Mouse (Mus musculus) megakaryocyte, embryonic 14.5 days (primary cell): ENCODE measurements at regions not wholly inside any gene's neighbourhood (a gene's known extent, or its start where the extent isn't known, plus 50 kb on each side); places are given as distances from the start of the nearest gene placed in this dataset.

ENCODE experiments used
- H3K27me3 ChIP-seq: replicated peaks from 2 replicates; pipeline ENCODE3; 2012; ENCODE audit warnings: inconsistent platforms
- H3K36me3 ChIP-seq: replicated peaks from 2 replicates; pipeline ENCODE3; 2012; ENCODE audit warnings: low read length, inconsistent platforms, mixed read lengths
- H3K4me1 ChIP-seq: 2 replicates; pipeline ENCODE4 v1.6.1; 2012; ENCODE audit warnings: inconsistent platforms
- H3K4me3 ChIP-seq: replicated peaks from 2 replicates; pipeline ENCODE3; 2012; ENCODE audit warnings: moderate library complexity, mild to moderate bottlenecking, inconsistent platforms
- H3K9me3 ChIP-seq: 2 replicates; pipeline ENCODE4 v1.6.1; 2012; ENCODE audit warnings: inconsistent platforms
- FLI1 ChIP-seq: IDR thresholded peaks from 2 replicates; pipeline ENCODE4 v1.6.1; 2012; ENCODE audit warnings: low read length, inconsistent platforms, mixed read lengths
- GATA1 ChIP-seq: IDR thresholded peaks from 3 replicates; pipeline ENCODE4 v1.6.1; 2012; ENCODE audit warnings: mixed read lengths, low read length, inconsistent platforms, borderline replicate concordance

GRCm38 (mm10) chr5:112055018-112055417 lies 197.3 kb downstream of the Cryba4 start:
- TF ChIP-seq FLI1, result no peak
- no peak for TF ChIP-seq GATA1
- H3K4me3 ChIP-seq, result no peak overlapping the region

GRCm38 (mm10) chr5:112069917-112070316 lies 182.4 kb downstream of the Cryba4 start:
- H3K9me3 ChIP-seq, result 0 out of 2 replicates have a peak, but pooled peaks cover under 1% of the 10 kb centered on the region
- H3K36me3 ChIP-seq, result no peaks in the 10 kb centered on the region
- no peaks in the 10 kb centered on the region for H3K4me1 ChIP-seq
- H3K4me3 ChIP-seq, result no peak overlapping the region
- no peak for TF ChIP-seq FLI1
- peaks cover 5% of the 10 kb centered on the region for H3K27me3 ChIP-seq

More at GRCm38 (mm10) chr5:112055018-112055417, 197.3 kb downstream of the Cryba4 start:
- Histone ChIP-seq H3K4me1 (no peaks in the 10 kb centered on the region; the same call in 1 of the 2 replicates), H3K9me3 (peaks cover 4% of the 10 kb centered on the region; the same call in 1 of the 2 replicates), H3K27me3 (peaks cover 15% of the 10 kb centered on the region), H3K36me3 (no peaks in the 10 kb centered on the region)

- H3K4me3 ChIP-seq, result no peak overlapping the region
- no peak for TF ChIP-seq FLI1
- H3K27me3 ChIP-seq, result peaks cover 5% of the 10 kb centered on the region
- H3K36me3 ChIP-seq, result no peaks in the 10 kb centered on the region
- no peaks in the 10 kb centered on the region for H3K4me1 ChIP-seq
- peaks cover 18% of the 10 kb centered on the region for H3K9me3 ChIP-seq
Observed at GRCm38 (mm10) chr5:112072456-112072855, 179.9 kb downstream of the Cryba4 start.

GRCm38 (mm10) chr5:112077097-112077496 lies 175.2 kb downstream of the Cryba4 start:
- Histone ChIP-seq H3K36me3 (no peaks in the 10 kb centered on the region), H3K4me1 (no peaks in the 10 kb centered on the region), H3K27me3 (peaks cover 1% of the 10 kb centered on the region), H3K9me3 (peaks cover 33% of the 10 kb centered on the region), H3K4me3 (no peak overlapping the region)
- TF ChIP-seq GATA1, result no peak
- TF ChIP-seq FLI1, result no peak

GRCm38 (mm10) chr5:112077840-112078600 lies 174.3 kb downstream of the Cryba4 start:
- peaks cover 1% of the 10 kb centered on the region for H3K27me3 ChIP-seq
- TF ChIP-seq GATA1, result no peak
- no peak for TF ChIP-seq FLI1
- no peaks in the 10 kb centered on the region for H3K4me1 ChIP-seq
- H3K9me3 ChIP-seq, result peaks cover 33% of the 10 kb centered on the region
- H3K4me3 ChIP-seq, result no peak overlapping the region
- no peaks in the 10 kb centered on the region for H3K36me3 ChIP-seq

- H3K4me1 ChIP-seq, result no peaks in the 10 kb centered on the region
- H3K27me3 ChIP-seq, result peaks cover 1% of the 10 kb centered on the region
- no peak for TF ChIP-seq GATA1
- TF ChIP-seq FLI1, result no peak
- no peak overlapping the region for H3K4me3 ChIP-seq
- no peaks in the 10 kb centered on the region for H3K36me3 ChIP-seq
- peaks cover 25% of the 10 kb centered on the region for H3K9me3 ChIP-seq
Observed at GRCm38 (mm10) chr5:112081006-112081405, 171.3 kb downstream of the Cryba4 start.

- Histone ChIP-seq H3K27me3 (peaks cover 9% of the 10 kb centered on the region), H3K4me1 (no peaks in the 10 kb centered on the region), H3K4me3 (no peak overlapping the region), H3K36me3 (no peaks in the 10 kb centered on the region), H3K9me3 (peaks cover 7% of the 10 kb centered on the region; the same call in 1 of the 2 replicates)
- TF ChIP-seq GATA1 (no peak), FLI1 (no peak)
Observed at GRCm38 (mm10) chr5:112091867-112092535, 160.3 kb downstream of the Cryba4 start.

- H3K4me1 ChIP-seq, result no peaks in the 10 kb centered on the region
- H3K4me3 ChIP-seq, result no peak overlapping the region
- TF ChIP-seq FLI1, result no peak
- no peak for TF ChIP-seq GATA1
- H3K9me3 ChIP-seq, result peaks cover 7% of the 10 kb centered on the region; the same call in 1 of the 2 replicates
- H3K36me3 ChIP-seq, result no peaks in the 10 kb centered on the region
- peaks cover 11% of the 10 kb centered on the region for H3K27me3 ChIP-seq
Observed at GRCm38 (mm10) chr5:112093905-112094571, 158.3 kb downstream of the Cryba4 start.

- TF ChIP-seq FLI1 (no peak), GATA1 (no peak)
- H3K4me3 ChIP-seq, result no peak overlapping the region
- peaks cover 13% of the 10 kb centered on the region; the same call in 1 of the 2 replicates for H3K9me3 ChIP-seq
- no peaks in the 10 kb centered on the region for H3K4me1 ChIP-seq
- no peaks in the 10 kb centered on the region for H3K36me3 ChIP-seq
- H3K27me3 ChIP-seq, result peaks cover 17% of the 10 kb centered on the region
Observed at GRCm38 (mm10) chr5:112098469-112099085, 153.7 kb downstream of the Cryba4 start.
